Mouse (Mus musculus): Measurements from ENCODE around the gene Rab40c. TPM values are rescaled to one million over a fixed set of nuclear protein-coding genes. Genes with fewer than 3 reads are reported as not detected.

The Rab40c gene
- total and polyA plus RNA-seq, 3 experiments: 3.7 to 23.2 TPM; not detected in 1

DNA sequence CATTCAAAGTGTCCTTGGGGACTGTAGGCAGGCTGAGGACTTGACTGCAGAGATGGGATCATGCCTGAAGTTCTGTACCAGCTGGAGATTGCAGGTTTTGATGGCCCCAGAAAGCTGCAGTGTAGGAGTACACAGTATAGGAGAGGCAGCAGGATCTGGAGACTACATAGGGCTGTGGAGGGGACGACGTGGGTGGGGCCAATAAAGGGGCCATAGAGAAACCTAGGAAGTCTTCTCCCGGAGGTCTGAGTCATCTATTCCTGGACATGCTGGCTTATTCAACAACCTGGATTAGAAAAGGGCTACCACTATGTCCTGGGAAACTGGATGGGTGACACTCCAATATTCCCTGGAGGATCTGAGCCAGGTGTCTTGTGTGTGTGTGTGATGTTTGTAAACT lies 36.2 kb upstream of the Rab40c start:
- Histone ChIP-seq H3K9ac (ENCODE audit: control insufficient read depth, low read depth, low read length, poor library complexity, severe bottlenecking) (no peak overlapping the region), H3K4me1 (ENCODE audit: control insufficient read depth in 1 of 2, insufficient read depth in 2 of 2, low read length in 2 of 2) (peaks cover 0 to 4% of the 10 kb centered on the region in 2 experiments; a peak in 3 of 4 replicates), H3K9me3 (replicated peaks; ENCODE audit: insufficient read depth, low read length) (no peaks in the 10 kb centered on the region), H3K27ac (ENCODE audit: control insufficient read depth, low read depth, low read length) (no peak overlapping the region), H3K4me3 (ENCODE audit: control insufficient read depth in 1 of 2, insufficient read depth in 1 of 2, low read depth in 2 of 2, low read length in 2 of 2) (no peak overlapping the region), H3K27me3 (ENCODE audit: control insufficient read depth in 1 of 2, insufficient read depth in 2 of 2, low read length in 2 of 2) (no peaks in the 10 kb centered on the region), H3K36me3 (ENCODE audit: control insufficient read depth in 1 of 2, insufficient read depth in 2 of 2, low read length in 2 of 2) (peaks cover 0 to 2% of the 10 kb centered on the region in 2 experiments; a peak in 3 of 4 replicates), H3K79me2 (ENCODE audit: control insufficient read depth, insufficient read depth, low read length, poor library complexity) (no peaks in the 10 kb centered on the region)
- TF ChIP-seq ETS1 (IDR thresholded peaks at IDR 0.05; ENCODE audit: low read depth, low read length) (no peak), ZKSCAN1 (IDR thresholded peaks at IDR 0.05; ENCODE audit: low read depth, low read length) (no peak), CHD1 (IDR thresholded peaks at IDR 0.05; ENCODE audit: low read depth, low read length) (no peak), SIN3A (IDR thresholded peaks at IDR 0.05; ENCODE audit: low read length) (no peak), SMC3 (IDR thresholded peaks at IDR 0.05; ENCODE audit: low read depth, low read length) (no peak), RCOR1 (IDR thresholded peaks at IDR 0.05; ENCODE audit: low read depth, low read length) (no peak), MAFK (IDR thresholded peaks at IDR 0.05; ENCODE audit: borderline replicate concordance, low read depth, low read length) (no peak), CHD2 (IDR thresholded peaks at IDR 0.05; ENCODE audit: low read length) (no peak), CTCF (IDR thresholded peaks at IDR 0.05 in 2 of 3, conservative IDR thresholded peaks at IDR 0.05 in 1 of 3; ENCODE audit: control insufficient read depth in 1 of 3, insufficient read depth in 1 of 3, low read depth in 2 of 3, low read length in 3 of 3, poor library complexity in 1 of 3, severe bottlenecking in 1 of 3) (no peak)
- DNase-seq (ENCODE audit: low read depth, low spot score): no peak

GRCm38 (mm10) chr17:25954671-25955070 lies 35.1 kb upstream of the Rab40c start:
- H3K36me3 ChIP-seq (ENCODE audit: control insufficient read depth in 1 of 2, insufficient read depth in 2 of 2, low read length in 2 of 2): no peaks in the 10 kb centered on the region; a peak in 1 of 4 replicates
- H3K9ac ChIP-seq (ENCODE audit: control insufficient read depth, low read depth, low read length, poor library complexity, severe bottlenecking): no peak overlapping the region
- H3K79me2 ChIP-seq (ENCODE audit: control insufficient read depth, insufficient read depth, low read length, poor library complexity): no peaks in the 10 kb centered on the region
- no peak for DNase-seq (ENCODE audit: low read depth, low spot score)
- H3K9me3 ChIP-seq (replicated peaks; ENCODE audit: insufficient read depth, low read length): no peaks in the 10 kb centered on the region
- TF ChIP-seq HCFC1 (IDR thresholded peaks at IDR 0.05; ENCODE audit: low read depth, low read length): no peak
- no peak for TF ChIP-seq RCOR1 (IDR thresholded peaks at IDR 0.05; ENCODE audit: low read depth, low read length)
- TF ChIP-seq GABPA (IDR thresholded peaks at IDR 0.05; ENCODE audit: low read depth, low read length): no peak
- no peak for TF ChIP-seq RAD21 (IDR thresholded peaks at IDR 0.05; ENCODE audit: low read depth, low read length)
- no peak for TF ChIP-seq TBP (IDR thresholded peaks at IDR 0.05; ENCODE audit: low read depth, low read length)
- no peak overlapping the region for H3K4me3 ChIP-seq (ENCODE audit: control insufficient read depth in 1 of 2, insufficient read depth in 1 of 2, low read depth in 2 of 2, low read length in 2 of 2)
- no peak overlapping the region for H3K27ac ChIP-seq (ENCODE audit: control insufficient read depth, low read depth, low read length)
- H3K27me3 ChIP-seq (ENCODE audit: control insufficient read depth in 1 of 2, insufficient read depth in 2 of 2, low read length in 2 of 2): no peaks in the 10 kb centered on the region
- no peaks in the 10 kb centered on the region for H3K4me1 ChIP-seq (ENCODE audit: control insufficient read depth in 1 of 2, insufficient read depth in 2 of 2, low read length in 2 of 2)

- no peaks in the 10 kb centered on the region for H3K27me3 ChIP-seq (ENCODE audit: control insufficient read depth in 1 of 2, insufficient read depth in 2 of 2, low read length in 2 of 2)
- no peak overlapping the region for H3K9ac ChIP-seq (ENCODE audit: control insufficient read depth, low read depth, low read length, poor library complexity, severe bottlenecking)
- no peak for DNase-seq (ENCODE audit: low read depth, low spot score)
- no peaks in the 10 kb centered on the region for H3K4me1 ChIP-seq (ENCODE audit: control insufficient read depth in 1 of 2, insufficient read depth in 2 of 2, low read length in 2 of 2)
- H3K79me2 ChIP-seq (ENCODE audit: control insufficient read depth, insufficient read depth, low read length, poor library complexity): no peaks in the 10 kb centered on the region
- H3K4me3 ChIP-seq (ENCODE audit: control insufficient read depth in 1 of 2, insufficient read depth in 1 of 2, low read depth in 2 of 2, low read length in 2 of 2): no peak overlapping the region
- H3K36me3 ChIP-seq (ENCODE audit: control insufficient read depth in 1 of 2, insufficient read depth in 2 of 2, low read length in 2 of 2): no peaks in the 10 kb centered on the region; a peak in 1 of 4 replicates
- H3K27ac ChIP-seq (ENCODE audit: control insufficient read depth, low read depth, low read length): no peak overlapping the region
- TF ChIP-seq MXI1 (IDR thresholded peaks at IDR 0.05; ENCODE audit: low read depth, low read length): no peak
- no peak for TF ChIP-seq MAX (IDR thresholded peaks at IDR 0.05; ENCODE audit: low read length)
- TF ChIP-seq KAT2A (conservative IDR thresholded peaks at IDR 0.05; ENCODE audit: low read depth, low read length): no peak
- no peak for TF ChIP-seq HCFC1 (IDR thresholded peaks at IDR 0.05; ENCODE audit: low read depth, low read length)
- no peak for TF ChIP-seq GATA1 (IDR thresholded peaks at IDR 0.05; ENCODE audit: low read depth, low read length)
- no peaks in the 10 kb centered on the region for H3K9me3 ChIP-seq (replicated peaks; ENCODE audit: insufficient read depth, low read length)
These were observed 33.6 kb upstream of the Rab40c start for GRCm38 (mm10) chr17:25953161-25953560.

Measured in MEL (cell line).